In genomic region chr2:10003358-10003757, GRCm38 (mm10) we compare ENCODE assay signal across 11 mouse cellular contexts. TPM values are rescaled to one million over a fixed set of nuclear protein-coding genes. Genes with fewer than 3 reads are reported as not detected.
A peak's percentile ranks its signal among the peaks of the same experiment; 100 is the strongest.
DNase-seq lines count a peak whose midpoint lies in the region; ATAC-seq lines count a peak whose summit lies in the region.
"Had no signal": no experiment of that assay in that cellular context is flagged by ENCODE, and none has a peak within 500 bp of the region (broad histone marks: within the 10 kb centered on the region; RNA-seq: fewer than 3 reads in every experiment).

No protein-coding gene starts in this region.

- H3K4me2 ChIP-seq in heart, embryonic 16.5 days (ENCODE audit: low read depth, low read length) = no peak overlapping the region
- no peak overlapping the region for H3K4me2 ChIP-seq in neural tube, embryonic 12.5 days (replicated peaks)
- no peak overlapping the region for H3K4me2 ChIP-seq in forebrain, embryonic 14.5 days (ENCODE audit: low read length)
- H3K4me2 ChIP-seq in neural tube, embryonic 15.5 days = no peak overlapping the region
- H3K4me2 ChIP-seq: embryonic facial prominence, embryonic 12.5 days; liver, embryonic 12.5 days had no signal

- no peak for DNase-seq in heart, postnatal 36 days
- no peak for DNase-seq in neural tube, embryonic 10.5 days (ENCODE audit: extremely low spot score, low spot score)
- DNase-seq in forebrain, embryonic 14.5 days (ENCODE audit: low spot score) = peak; percentile 51
- no peak for DNase-seq in natural killer cell, adult 2 months (ENCODE audit: low spot score in 2 of 2)
- DNase-seq: thymus, postnatal 14 days had no signal

- no peak overlapping the region for H3K9ac ChIP-seq in heart, embryonic 16.5 days (ENCODE audit: low read length)
- no peak overlapping the region for H3K9ac ChIP-seq in neural tube, embryonic 12.5 days
- H3K9ac ChIP-seq in forebrain, embryonic 14.5 days (ENCODE audit: low read length) = no peak overlapping the region
- H3K9ac ChIP-seq in neural tube, embryonic 15.5 days (replicated peaks) = no peak overlapping the region
- H3K9ac ChIP-seq: embryonic facial prominence, embryonic 12.5 days; liver, embryonic 12.5 days had no signal

- H3K36me3 ChIP-seq in heart, embryonic 16.5 days (ENCODE audit: control insufficient read depth, insufficient read depth) = no peaks in the 10 kb centered on the region
- H3K36me3 ChIP-seq in neural tube, embryonic 12.5 days = no peaks in the 10 kb centered on the region
- H3K36me3 ChIP-seq in forebrain, embryonic 14.5 days (ENCODE audit: control insufficient read depth, insufficient read depth, low read length) = no peaks in the 10 kb centered on the region
- no peaks in the 10 kb centered on the region for H3K36me3 ChIP-seq in neural tube, embryonic 15.5 days
- H3K36me3 ChIP-seq: embryonic facial prominence, embryonic 12.5 days; liver, embryonic 12.5 days had no signal

- peak overlapping the region; percentile 17; the same call in 1 of the 2 replicates for H3K27ac ChIP-seq in heart, embryonic 16.5 days (ENCODE audit: low read length)
- no peak overlapping the region for H3K27ac ChIP-seq in neural tube, embryonic 12.5 days
- H3K27ac ChIP-seq in forebrain, embryonic 14.5 days (ENCODE audit: low read depth, low read length) = no peak overlapping the region
- H3K27ac ChIP-seq in neural tube, embryonic 15.5 days (replicated peaks) = no peak overlapping the region
- H3K27ac ChIP-seq: embryonic facial prominence, embryonic 12.5 days; liver, embryonic 12.5 days had no signal

- peaks cover 22% of the 10 kb centered on the region for H3K4me1 ChIP-seq in heart, embryonic 16.5 days (ENCODE audit: control insufficient read depth, insufficient read depth, low read length)
- H3K4me1 ChIP-seq in neural tube, embryonic 12.5 days = no peaks in the 10 kb centered on the region
- no peaks in the 10 kb centered on the region for H3K4me1 ChIP-seq in forebrain, embryonic 14.5 days (ENCODE audit: control insufficient read depth, insufficient read depth, low read length)
- H3K4me1 ChIP-seq in neural tube, embryonic 15.5 days = no peaks in the 10 kb centered on the region

- no peaks in the 10 kb centered on the region for H3K27me3 ChIP-seq in heart, embryonic 16.5 days (ENCODE audit: control insufficient read depth, insufficient read depth, low read length)
- H3K27me3 ChIP-seq in neural tube, embryonic 12.5 days (replicated peaks) = no peaks in the 10 kb centered on the region
- no peaks in the 10 kb centered on the region for H3K27me3 ChIP-seq in forebrain, embryonic 14.5 days (replicated peaks; ENCODE audit: control insufficient read depth, insufficient read depth, low read length)
- no peaks in the 10 kb centered on the region for H3K27me3 ChIP-seq in neural tube, embryonic 15.5 days (replicated peaks)
- H3K27me3 ChIP-seq: embryonic facial prominence, embryonic 12.5 days; liver, embryonic 12.5 days had no signal

- H3K9me3 ChIP-seq in heart, embryonic 16.5 days (replicated peaks; ENCODE audit: control insufficient read depth, low read length) = no peaks in the 10 kb centered on the region
- H3K9me3 ChIP-seq in neural tube, embryonic 12.5 days = no peaks in the 10 kb centered on the region
- no peaks in the 10 kb centered on the region for H3K9me3 ChIP-seq in forebrain, embryonic 14.5 days (replicated peaks; ENCODE audit: control insufficient read depth, low read length)
- no peaks in the 10 kb centered on the region for H3K9me3 ChIP-seq in neural tube, embryonic 15.5 days (replicated peaks)
- H3K9me3 ChIP-seq: embryonic facial prominence, embryonic 12.5 days; liver, embryonic 12.5 days had no signal

- H3K4me3 ChIP-seq in heart, embryonic 16.5 days (ENCODE audit: low read length) = no peak overlapping the region
- no peak overlapping the region for H3K4me3 ChIP-seq in neural tube, embryonic 12.5 days
- H3K4me3 ChIP-seq in forebrain, embryonic 14.5 days (ENCODE audit: low read depth, low read length) = no peak overlapping the region
- H3K4me3 ChIP-seq in neural tube, embryonic 15.5 days (replicated peaks) = no peak overlapping the region
- H3K4me3 ChIP-seq: embryonic facial prominence, embryonic 12.5 days; liver, embryonic 12.5 days; myocyte had no signal

- ATAC-seq in heart, embryonic 16.5 days (replicated peaks; ENCODE audit: extremely low read depth, insufficient read depth, low FRiP score) = no peak
- ATAC-seq in neural tube, embryonic 12.5 days (ENCODE audit: low FRiP score, low read depth) = 0 out of 2 replicates have a peak, but pooled peaks have one; percentile 38
- peak; percentile 60 for ATAC-seq in forebrain, embryonic 14.5 days
- peak; percentile 55 for ATAC-seq in neural tube, embryonic 15.5 days (ENCODE audit: low FRiP score)

- intact Hi-C loops in heart, postnatal 36 days (cut with DNase I) = no loop called here

- WGBS in heart, embryonic 16.5 days = 59% methylated on average over 5 of the region's 5 CpGs
- 88% methylated on average over 5 of the region's 5 CpGs for WGBS in neural tube, embryonic 12.5 days
- WGBS in forebrain, embryonic 14.5 days = 64% methylated on average over 5 of the region's 5 CpGs
- WGBS in neural tube, embryonic 15.5 days = 76% methylated on average over 5 of the region's 5 CpGs

RNA-seq across cellular contexts. Expression of gene Taf3, which starts 45.0 kb away (rescaled TPM):
- polyA plus RNA-seq in heart, embryonic 16.5 days (2015; fragmentation: Nextera tagmentation; extraction: Ambion mirVana) = 7.5 and 8.3 TPM in 2 replicates
- total RNA-seq in heart, postnatal 36 days (2021) = 1 to 10 TPM; 7.5 to 9.2 TPM
- 16.0 TPM in 2 replicates for polyA plus RNA-seq in neural tube, embryonic 12.5 days (2016; fragmentation: Nextera tagmentation; extraction: Ambion mirVana)
- 10.9 and 13.2 TPM in 2 replicates for polyA plus RNA-seq in forebrain, embryonic 14.5 days (2014; fragmentation: Nextera tagmentation; extraction: Ambion mirVana)
- 12.0 and 13.1 TPM in 2 replicates for polyA plus RNA-seq in neural tube, embryonic 15.5 days (2015; fragmentation: Nextera tagmentation; extraction: Ambion mirVana)
